Mouse (Mus musculus): ENCODE results near the gene Actn4.

The Actn4 gene

DNA sequence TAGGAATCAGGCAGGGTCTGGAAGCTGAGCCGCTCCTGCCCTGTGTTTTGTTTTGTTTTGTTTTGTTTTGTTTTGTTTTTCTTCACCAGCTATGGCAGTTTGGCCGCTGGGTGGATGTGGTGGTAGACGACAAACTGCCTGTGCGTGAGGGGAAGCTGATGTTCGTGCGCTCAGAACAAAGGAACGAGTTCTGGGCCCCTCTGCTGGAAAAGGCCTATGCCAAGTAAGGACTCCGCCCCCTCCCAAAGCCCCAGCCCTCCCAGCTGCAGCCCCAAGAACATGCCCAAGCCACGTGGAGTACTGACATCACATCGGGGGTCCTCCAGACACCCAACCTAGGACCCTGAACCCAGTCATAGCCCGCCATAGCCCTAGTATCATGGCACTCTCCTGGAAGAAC is 79.1 kb downstream of the Actn4 start:
- DNase-seq (ENCODE audit: low spot score) = no peak

DNA sequence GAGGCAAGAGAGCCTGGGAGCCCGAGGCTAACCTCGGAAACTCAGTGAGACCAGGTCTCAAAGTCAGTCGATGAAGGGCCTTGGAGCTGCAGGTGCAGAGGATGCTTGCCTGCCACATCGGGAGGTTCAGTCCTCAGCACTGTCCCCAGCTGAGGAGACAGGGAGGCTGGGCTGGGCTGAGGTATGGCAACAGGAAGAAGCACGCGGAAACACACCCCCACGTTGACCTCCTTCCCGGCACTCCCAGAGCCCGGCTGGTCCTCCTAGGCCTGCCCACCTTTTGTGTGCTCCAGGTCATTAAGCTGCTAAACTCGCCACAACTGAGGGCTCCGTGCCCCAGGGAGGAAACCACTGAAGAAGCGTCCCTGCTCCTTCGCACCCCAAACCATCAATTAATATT is 80.9 kb downstream of the Actn4 start, which contains the start of gene Capn12:
Capn12 (plus strand) TSS at position 224 of the 400 bp plus-strand sequence.
- DNase-seq (ENCODE audit: low spot score) = no peak

DNA sequence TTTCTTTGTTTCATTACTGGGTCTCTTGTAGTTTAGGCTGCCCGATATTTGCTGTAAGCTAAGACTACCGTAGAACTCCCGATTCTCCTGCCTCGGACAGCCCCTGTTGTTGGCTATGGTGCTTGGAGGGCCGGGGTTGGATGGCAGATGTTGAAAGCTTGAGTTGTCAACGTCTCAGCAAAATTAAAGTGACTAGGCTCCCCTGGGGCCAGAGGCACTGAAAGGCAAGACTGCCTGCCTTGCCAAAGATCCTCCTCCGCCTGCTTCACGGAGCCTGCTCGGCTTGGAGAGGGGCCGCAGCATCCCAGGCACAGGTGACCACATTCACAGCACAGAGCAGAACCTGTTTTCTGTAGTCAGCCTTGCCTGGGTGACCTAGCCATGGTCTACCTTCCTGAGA is 81.6 kb downstream of the Actn4 start:
- peak; percentile 46 for DNase-seq (ENCODE audit: low spot score)

GRCm38 (mm10) chr7:28879606-28880005 is 82.5 kb downstream of the Actn4 start:
- DNase-seq (ENCODE audit: low spot score) = no peak

DNA sequence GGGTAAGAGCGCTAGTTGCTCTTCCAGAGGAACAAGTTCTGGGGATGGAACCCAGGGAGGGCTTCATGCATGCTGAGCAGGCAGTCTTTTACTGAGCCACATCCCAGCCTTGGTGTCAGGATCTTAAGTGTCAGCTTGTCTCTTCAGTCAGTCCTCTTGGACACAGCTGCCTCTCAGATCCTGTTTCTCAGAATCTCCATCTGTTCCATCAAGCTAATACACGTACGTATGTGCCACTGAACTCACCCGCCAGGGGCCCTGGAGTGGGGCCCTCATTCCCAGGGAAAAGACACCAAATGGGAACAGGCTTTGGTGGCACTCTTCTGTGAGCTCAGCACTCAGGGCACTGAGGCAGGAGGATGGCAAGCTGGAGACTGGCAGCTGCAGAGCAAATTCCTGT is 84.3 kb downstream of the Actn4 start:
- no peak for DNase-seq (ENCODE audit: low spot score)

- no peak for DNase-seq (ENCODE audit: low spot score)
These were observed 85.0 kb downstream of the Actn4 start for GRCm38 (mm10) chr7:28877155-28877554.

DNA sequence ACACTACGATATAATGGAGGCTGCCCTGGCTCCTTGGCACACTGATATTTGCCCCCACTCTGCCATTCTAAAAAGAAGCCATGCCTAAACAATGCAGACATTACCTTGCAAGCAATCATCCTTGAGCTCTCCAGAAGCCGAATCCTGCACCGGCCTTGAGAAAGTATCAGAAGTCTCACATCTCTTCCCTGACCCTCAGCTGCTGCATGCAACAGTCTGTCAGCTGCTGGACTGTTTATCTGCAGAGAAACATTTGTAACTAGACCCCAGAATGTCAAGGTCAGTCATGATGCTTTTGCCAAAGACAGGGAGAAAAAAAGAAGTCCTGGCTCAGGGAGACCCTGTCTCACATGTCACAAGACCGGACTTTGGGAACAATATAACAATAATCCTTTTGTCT is 86.0 kb downstream of the Actn4 start:
- no peak for DNase-seq (ENCODE audit: low spot score)

GRCm38 (mm10) chr7:28874565-28874964 is 87.6 kb downstream of the Actn4 start:
- no peak for DNase-seq (ENCODE audit: low spot score)

- DNase-seq (ENCODE audit: low spot score) = no peak
These were observed 91.1 kb downstream of the Actn4 start for GRCm38 (mm10) chr7:28870901-28871664.

- peak; percentile 81 for DNase-seq (ENCODE audit: low spot score)
These were observed 94.4 kb downstream of the Actn4 start for GRCm38 (mm10) chr7:28867508-28868340.

DNA sequence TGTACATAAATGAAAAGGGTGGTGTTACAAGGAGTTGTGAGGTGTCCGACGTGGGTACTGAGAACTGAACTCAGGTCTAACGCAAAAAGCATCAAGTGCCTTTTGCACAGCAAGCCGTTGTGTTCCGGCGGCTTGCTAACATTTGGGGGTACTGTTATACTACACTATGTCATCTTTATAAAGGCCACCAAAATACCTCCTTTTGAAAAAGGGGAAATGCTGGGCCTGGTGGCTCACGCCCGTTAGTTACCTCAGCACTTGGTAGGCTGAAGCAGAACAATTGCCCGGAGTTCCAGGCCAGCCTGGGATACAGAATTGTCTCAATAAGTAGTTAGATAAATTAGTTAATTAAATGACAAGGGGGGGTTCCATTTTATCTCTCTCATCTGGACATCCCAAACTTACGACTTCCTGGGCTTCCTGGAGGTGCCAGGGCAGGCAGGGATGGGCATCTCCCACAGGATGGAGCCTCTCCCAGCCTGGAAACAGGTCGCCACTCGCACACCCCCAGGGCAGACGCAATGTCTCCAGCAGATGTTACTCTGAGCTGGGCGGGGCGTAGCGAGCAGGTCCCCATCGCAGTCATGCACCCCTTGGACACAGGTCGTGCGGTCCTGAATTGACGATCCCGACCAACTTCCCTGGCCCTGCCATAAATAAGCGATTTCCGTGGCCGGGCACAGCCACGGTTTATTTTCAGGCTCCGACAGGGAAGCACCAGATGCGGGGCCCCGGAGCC is 95.2 kb downstream of the Actn4 start:
- no peak for DNase-seq (ENCODE audit: low spot score)

GRCm38 (mm10) chr7:28865481-28866300 is 96.4 kb downstream of the Actn4 start:
- peak; percentile 55 for DNase-seq (ENCODE audit: low spot score)

DNA sequence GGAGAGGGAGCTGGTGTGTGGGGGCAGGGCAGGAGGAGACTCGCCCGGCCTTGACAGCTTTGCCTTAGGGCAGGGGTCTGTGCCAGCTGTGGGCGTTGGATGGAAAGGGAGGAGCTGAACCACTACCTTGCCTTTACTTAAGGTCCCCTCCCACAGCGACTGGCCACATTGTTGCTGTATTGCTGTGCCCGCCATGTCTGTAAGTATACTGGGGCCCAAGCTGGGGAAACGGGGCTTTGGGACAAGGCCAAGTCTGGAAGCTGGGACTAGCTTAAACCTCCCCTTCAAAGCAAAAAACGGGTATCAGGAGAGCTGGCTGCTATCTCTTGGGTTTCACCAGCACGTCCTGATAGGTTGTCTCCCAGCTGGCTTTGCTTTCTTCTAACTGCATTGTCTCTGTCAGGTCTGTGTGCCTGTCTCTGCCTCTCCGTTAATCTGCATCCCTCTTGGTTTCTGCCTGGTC is 97.8 kb downstream of the Actn4 start:
- DNase-seq (ENCODE audit: low spot score) = no peak

DNA sequence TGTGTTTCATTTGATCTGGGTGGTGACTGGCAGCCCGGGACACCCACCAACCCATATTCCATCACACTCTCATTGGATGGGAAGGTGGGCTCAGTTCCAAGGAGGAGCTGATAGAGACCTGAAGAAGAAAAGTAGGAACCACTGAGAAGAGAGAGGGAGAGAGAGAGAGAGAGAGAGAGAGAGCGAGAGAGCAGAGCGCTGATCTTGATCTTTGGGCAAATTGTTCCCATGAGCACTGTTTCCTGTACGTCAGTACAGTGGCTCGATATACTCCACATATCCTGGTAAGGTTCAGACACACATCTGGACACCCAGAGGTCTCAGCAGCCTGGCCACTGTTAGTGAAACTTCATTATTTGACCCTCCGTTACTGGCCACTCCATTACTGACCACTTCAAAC is 98.6 kb downstream of the Actn4 start, which contains the start of gene Lgals7:
Lgals7 (plus strand) TSS at position 314 of the 400 bp plus-strand sequence.
- DNase-seq (ENCODE audit: low spot score) = no peak

DNA sequence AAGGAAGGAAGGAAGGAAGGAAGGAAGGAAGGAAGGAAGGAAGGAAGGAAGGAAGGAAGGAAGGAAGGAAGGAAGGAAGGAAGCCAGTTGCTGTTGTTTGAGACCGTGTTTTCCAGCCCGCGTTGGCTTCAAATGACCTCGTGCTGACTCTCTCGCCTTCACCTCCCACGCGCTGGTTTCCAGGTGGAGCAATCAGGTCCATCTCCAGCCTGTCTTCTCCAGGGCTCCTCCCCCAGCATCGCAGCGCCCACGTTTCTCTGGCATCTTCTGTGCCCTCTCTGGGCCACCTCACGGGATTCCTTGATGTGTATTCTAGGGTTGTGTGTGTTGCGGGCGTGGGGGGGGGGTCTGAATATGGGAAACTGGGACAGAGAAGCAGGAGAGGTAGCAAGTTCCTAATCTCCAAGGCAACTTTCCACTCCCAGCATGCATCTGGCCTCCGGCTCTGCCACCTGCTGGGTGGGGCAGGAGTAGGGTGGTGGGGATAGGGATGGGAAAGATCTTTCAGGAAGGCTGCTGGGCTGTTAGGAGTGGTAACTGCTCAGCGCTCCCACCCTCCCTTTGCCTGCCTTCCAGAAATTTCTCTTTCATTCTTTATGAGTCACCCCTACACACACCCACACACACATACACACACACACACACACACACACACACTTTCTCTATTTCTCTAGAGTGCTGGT is 99.2 kb downstream of the Actn4 start:
- DNase-seq (ENCODE audit: low spot score) = no peak

- DNase-seq (ENCODE audit: low spot score) = no peak
These were observed 101.2 kb downstream of the Actn4 start for GRCm38 (mm10) chr7:28860898-28861297.

DNA sequence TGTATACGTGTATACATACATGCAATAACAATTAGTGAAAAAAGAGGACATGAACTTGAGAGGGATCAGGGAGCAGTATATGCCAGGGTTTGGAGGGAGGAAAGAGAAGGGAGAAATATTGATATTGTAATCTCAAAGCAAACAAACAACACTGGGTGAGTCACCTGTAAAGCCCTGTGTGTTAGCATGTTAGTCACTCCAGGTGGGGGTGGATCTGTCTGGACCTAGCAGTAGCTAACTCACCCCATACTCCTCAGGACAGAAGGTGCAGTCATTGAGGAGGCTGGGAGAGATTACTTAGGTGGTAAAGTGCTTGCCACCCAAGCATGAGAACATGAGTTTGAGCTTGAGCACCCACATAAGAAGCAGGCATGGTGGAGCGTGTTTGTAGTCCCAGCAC is 102.2 kb downstream of the Actn4 start:
- DNase-seq (ENCODE audit: low spot score) = no peak

GRCm38 (mm10) chr7:28850642-28851041 is 111.5 kb downstream of the Actn4 start:
- DNase-seq (ENCODE audit: low spot score) = no peak

DNA sequence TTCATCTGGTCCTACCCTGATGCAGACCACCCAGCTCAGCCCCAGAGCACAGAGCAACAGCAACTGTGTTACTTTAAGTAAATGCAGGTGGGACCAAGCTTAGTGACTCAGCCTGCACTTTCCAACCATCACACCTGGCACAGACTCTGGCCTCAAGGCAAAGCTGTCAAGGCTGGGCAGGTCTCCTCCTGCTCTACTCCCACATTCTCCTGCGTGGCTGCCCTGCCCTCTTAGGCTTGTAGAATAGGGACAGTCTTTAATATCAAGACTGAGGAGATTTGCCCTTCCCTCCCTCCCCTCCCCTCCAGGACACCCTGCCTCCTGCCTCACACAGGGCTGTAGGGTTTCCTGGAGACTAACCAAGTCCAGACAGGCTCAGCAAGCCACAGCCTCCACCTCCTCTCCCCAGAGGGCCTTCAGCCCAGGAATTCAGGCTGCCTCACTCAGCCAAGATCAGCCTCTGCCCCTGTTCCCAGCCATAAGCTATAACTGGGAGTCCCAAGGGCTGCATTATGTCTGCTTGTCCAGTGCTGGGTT is 112.4 kb downstream of the Actn4 start:
- DNase-seq (ENCODE audit: low spot score) = no peak

DNA sequence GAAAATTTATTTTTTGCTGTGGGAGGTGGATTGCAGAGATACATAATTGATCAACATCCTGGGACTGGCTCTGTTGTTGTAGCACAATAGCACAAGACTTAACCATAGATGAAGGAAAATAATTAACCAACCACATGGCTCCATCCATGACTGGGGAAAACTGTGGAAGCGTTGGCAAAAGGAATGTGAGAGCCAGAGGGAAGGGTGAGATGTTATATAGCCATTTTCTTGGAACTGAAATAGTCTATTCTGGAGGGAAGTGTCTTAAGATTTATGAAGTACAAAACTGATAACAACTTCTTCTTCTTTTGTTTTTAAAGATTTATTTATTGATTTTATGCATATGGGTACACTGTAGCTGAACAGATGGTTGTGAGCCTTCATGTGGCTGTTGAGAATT is 114.9 kb downstream of the Actn4 start:
- no peak for DNase-seq (ENCODE audit: low spot score)

All from retina, embryonic 14.5 days (tissue).